Mouse (Mus musculus) kidney, embryonic 14.5 days (tissue): Measurements from ENCODE around the gene Cxcr1. TPM values are rescaled to one million over a fixed set of nuclear protein-coding genes. Genes with fewer than 3 reads are reported as not detected.

Experiments
- ATAC-seq: fragments of 200-750 bp; cut with Nextera tagmentation; 2 replicates; pipeline ENCODE4 v1.8.0; 2017; ENCODE audit warnings: moderate number of reproducible peaks, mild to moderate bottlenecking, moderate TSS enrichment, moderate library complexity; ENCODE audit not compliant: low FRiP score, low TSS enrichment
- H3K27ac ChIP-seq: fragments of 300-500 bp; sonication (generic); 2 replicates; pipeline ENCODE4 v1.5.1; 2014; ENCODE audit warnings: low read depth, mild to moderate bottlenecking, low read length, moderate library complexity, mixed read lengths
- H3K27me3 ChIP-seq: fragments of 300-500 bp; sonication (generic); 2 replicates; pipeline ENCODE4 v1.6.1; 2014; ENCODE audit warnings: mild to moderate bottlenecking, low read length; ENCODE audit not compliant: control insufficient read depth, insufficient read depth
- H3K36me3 ChIP-seq: fragments of 300-500 bp; sonication (generic); 2 replicates; pipeline ENCODE4 v1.6.1; 2014; ENCODE audit warnings: low read length, mixed read lengths; ENCODE audit not compliant: control insufficient read depth, insufficient read depth
- H3K4me1 ChIP-seq: fragments of 300-500 bp; sonication (generic); 2 replicates; pipeline ENCODE4 v1.6.1; 2014; ENCODE audit warnings: low read length, mixed read lengths; ENCODE audit not compliant: control insufficient read depth, insufficient read depth
- H3K4me2 ChIP-seq: fragments of 300-500 bp; sonication (generic); replicated peaks from 2 replicates; pipeline ENCODE4 v1.6.1; 2014; ENCODE audit warnings: low read depth, mild to moderate bottlenecking, low read length
- H3K4me3 ChIP-seq: fragments of 300-500 bp; sonication (generic); 2 replicates; pipeline ENCODE4 v1.5.1; 2014; ENCODE audit warnings: mild to moderate bottlenecking, low read length
- H3K9ac ChIP-seq: fragments of 300-500 bp; sonication (generic); 2 replicates; pipeline ENCODE4 v1.6.1; 2014; ENCODE audit warnings: low read depth, mild to moderate bottlenecking, low read length, moderate library complexity
- H3K9me3 ChIP-seq: fragments of 300-500 bp; sonication (generic); 2 replicates; pipeline ENCODE4 v1.6.1; 2016; ENCODE audit warnings: low read length; ENCODE audit not compliant: control insufficient read depth
- WGBS: fragments of 180-500 bp; shearing (Covaris S2); extraction: QIAGEN DNeasy Blood & Tissue Kit; methylation state at CpG from one replicate; pipeline ENCODE4 v1.1.7; 2014; 5-methylcytosine and 5-hydroxymethylcytosine counted together
- polyA plus RNA-seq: library from polyadenylated mRNA; unstranded; fragments of >200 nt; fragmentation: Nextera tagmentation; extraction: Ambion mirVana; gene quantifications from 2 replicates; pipeline ENCODE4 v1.2.1, GENCODE M21; 2014

Gene Cxcr1
- polyA plus RNA-seq, 1 experiment from 2014 or later = not detected

- ATAC-seq = no peak
- WGBS = 84% methylated on average over 7 of the region's 7 CpGs
- no peaks in the 10 kb centered on the region for H3K27me3 ChIP-seq
- no peak overlapping the region for H3K9ac ChIP-seq
- H3K4me1 ChIP-seq = no peaks in the 10 kb centered on the region
- H3K9me3 ChIP-seq = no peaks in the 10 kb centered on the region
- no peak overlapping the region for H3K27ac ChIP-seq
- no peak overlapping the region for H3K4me2 ChIP-seq
- H3K36me3 ChIP-seq = no peaks in the 10 kb centered on the region
- no peak overlapping the region for H3K4me3 ChIP-seq
Measured at GRCm38 (mm10) chr1:74201048-74201844, 6.8 kb upstream of the Cxcr1 start.

- Histone ChIP-seq H3K4me2 (no peak overlapping the region), H3K27me3 (no peaks in the 10 kb centered on the region), H3K9me3 (no peaks in the 10 kb centered on the region), H3K36me3 (no peaks in the 10 kb centered on the region), H3K4me3 (no peak overlapping the region), H3K4me1 (no peaks in the 10 kb centered on the region), H3K9ac (no peak overlapping the region), H3K27ac (no peak overlapping the region)
- WGBS = 86% methylated on average over 8 of the region's 8 CpGs
- ATAC-seq = no peak
Measured at GRCm38 (mm10) chr1:74199046-74199445, 4.6 kb upstream of the Cxcr1 start.

DNA sequence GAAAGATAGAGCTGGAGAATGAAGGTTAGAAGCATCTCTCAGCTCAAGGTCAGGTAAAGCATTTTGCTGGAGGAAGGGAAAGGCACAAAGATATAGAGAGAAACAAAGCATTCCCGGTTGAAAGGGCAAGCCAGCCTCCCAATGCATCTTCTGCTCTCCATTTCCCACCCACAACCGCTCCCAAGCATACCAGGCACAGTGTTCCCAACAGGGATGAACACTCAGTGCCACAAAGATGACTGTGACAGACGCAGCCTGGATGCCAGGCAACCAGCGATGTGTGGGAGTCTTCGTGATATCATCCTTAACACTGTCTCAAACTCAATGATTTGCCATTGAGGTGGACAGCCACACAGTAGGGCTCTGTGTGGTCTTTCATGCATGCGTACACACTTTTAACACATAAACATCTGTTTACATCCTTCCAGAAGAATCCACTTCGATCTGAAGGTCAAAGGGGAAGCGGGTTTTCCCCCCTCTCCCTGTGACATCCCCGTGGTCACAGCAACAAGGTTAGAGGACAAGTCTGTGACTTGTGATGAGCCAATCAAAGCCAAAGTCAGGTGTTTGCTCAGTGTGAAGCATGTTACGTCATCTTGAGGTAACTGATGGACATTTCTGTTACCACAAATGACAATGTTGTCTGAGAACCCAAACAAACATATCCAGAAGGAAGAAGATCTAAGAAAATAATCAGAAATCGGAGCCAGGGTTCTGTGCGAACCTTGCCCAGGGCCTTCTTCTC lies 3.5 kb upstream of the Cxcr1 start:
- no peak overlapping the region for H3K4me2 ChIP-seq
- no peak overlapping the region for H3K27ac ChIP-seq
- no peaks in the 10 kb centered on the region for H3K36me3 ChIP-seq
- no peak overlapping the region for H3K9ac ChIP-seq
- 78% methylated on average over 12 of the region's 12 CpGs for WGBS
- no peaks in the 10 kb centered on the region for H3K27me3 ChIP-seq
- ATAC-seq = no peak
- H3K4me1 ChIP-seq = no peaks in the 10 kb centered on the region
- H3K4me3 ChIP-seq = no peak overlapping the region
- no peaks in the 10 kb centered on the region for H3K9me3 ChIP-seq

GRCm38 (mm10) chr1:74196621-74197419 lies 2.4 kb upstream of the Cxcr1 start:
- H3K9ac ChIP-seq = no peak overlapping the region
- ATAC-seq = no peak; the same call in 1 of the 2 replicates
- no peaks in the 10 kb centered on the region for H3K27me3 ChIP-seq
- 80% methylated on average over 17 of the region's 17 CpGs for WGBS
- H3K4me3 ChIP-seq = no peak overlapping the region
- H3K27ac ChIP-seq = no peak overlapping the region
- H3K36me3 ChIP-seq = no peaks in the 10 kb centered on the region
- H3K4me1 ChIP-seq = no peaks in the 10 kb centered on the region
- no peaks in the 10 kb centered on the region for H3K9me3 ChIP-seq
- H3K4me2 ChIP-seq = no peak overlapping the region

DNA sequence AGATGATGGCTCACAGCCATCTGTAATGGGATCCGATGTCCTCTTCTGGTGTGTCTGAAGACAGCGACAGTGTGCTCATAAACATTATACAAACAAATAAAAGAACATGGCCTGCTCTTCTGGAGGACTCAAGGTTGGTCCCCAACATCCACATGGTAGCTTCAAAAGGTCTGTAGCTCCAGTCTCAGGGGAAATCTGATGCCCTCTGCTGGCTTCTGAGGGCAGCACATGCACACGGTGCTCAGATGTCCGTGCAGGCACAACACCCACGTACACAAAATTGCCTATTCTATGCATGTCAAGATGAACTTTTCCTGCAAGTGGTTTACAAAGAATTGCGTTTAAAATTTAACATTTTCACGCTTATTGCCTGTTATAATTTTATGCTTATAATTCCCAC lies 1.5 kb upstream of the Cxcr1 start:
- Histone ChIP-seq H3K4me2 (no peak overlapping the region), H3K4me1 (no peaks in the 10 kb centered on the region), H3K9me3 (no peaks in the 10 kb centered on the region), H3K9ac (no peak overlapping the region), H3K27me3 (no peaks in the 10 kb centered on the region), H3K4me3 (no peak overlapping the region), H3K36me3 (no peaks in the 10 kb centered on the region), H3K27ac (no peak overlapping the region)
- WGBS = 51% methylated on average over 7 of the region's 7 CpGs
- ATAC-seq = no peak

GRCm38 (mm10) chr1:74192711-74193110 lies 1.7 kb downstream of the Cxcr1 start:
- H3K27me3 ChIP-seq = no peaks in the 10 kb centered on the region
- H3K4me2 ChIP-seq = no peak overlapping the region
- H3K27ac ChIP-seq = no peak overlapping the region
- WGBS = 91% methylated on average over 2 of the region's 2 CpGs
- no peak for ATAC-seq
- no peak overlapping the region for H3K4me3 ChIP-seq
- no peaks in the 10 kb centered on the region for H3K4me1 ChIP-seq
- H3K9me3 ChIP-seq = no peaks in the 10 kb centered on the region
- H3K36me3 ChIP-seq = no peaks in the 10 kb centered on the region
- H3K9ac ChIP-seq = no peak overlapping the region

GRCm38 (mm10) chr1:74190471-74190870 lies 4.0 kb downstream of the Cxcr1 start:
- Histone ChIP-seq H3K36me3 (no peaks in the 10 kb centered on the region), H3K4me3 (no peak overlapping the region), H3K9ac (no peak overlapping the region), H3K4me1 (no peaks in the 10 kb centered on the region), H3K27me3 (no peaks in the 10 kb centered on the region), H3K9me3 (no peaks in the 10 kb centered on the region), H3K27ac (no peak overlapping the region), H3K4me2 (no peak overlapping the region)
- WGBS = 88% methylated on average over 7 of the region's 7 CpGs
- ATAC-seq = no peak

GRCm38 (mm10) chr1:74183006-74183405 lies 11.4 kb downstream of the Cxcr1 start:
- Histone ChIP-seq H3K27ac (no peak overlapping the region), H3K27me3 (no peaks in the 10 kb centered on the region), H3K9me3 (no peaks in the 10 kb centered on the region), H3K9ac (no peak overlapping the region), H3K4me3 (no peak overlapping the region), H3K36me3 (no peaks in the 10 kb centered on the region), H3K4me1 (peaks cover 7% of the 10 kb centered on the region; the same call in 1 of the 2 replicates), H3K4me2 (no peak overlapping the region)
- ATAC-seq = no peak
- WGBS = 65% methylated on average over 2 of the region's 2 CpGs
